Mouse (Mus musculus) E14TG2a.4 (cell line): ENCODE results near the gene Zfp319.

Source experiments
- CTCF ChIP-seq: conservative IDR thresholded peaks from 2 replicates; pipeline ENCODE4 v1.5.1; 2014; ENCODE audit warnings: low read length
- NANOG ChIP-seq: IDR thresholded peaks from 2 replicates; pipeline ENCODE4 v1.6.1; 2014; ENCODE audit warnings: borderline replicate concordance, low read length, mixed read lengths

- TF ChIP-seq CTCF = no peak
- TF ChIP-seq NANOG = no peak
Observed at GRCm38 (mm10) chr8:95376309-95376999, 44.7 kb upstream of the Zfp319 start.
